Mouse (Mus musculus) heart, embryonic 13.5 days (tissue): ENCODE results near the gene Serp2. TPM values are rescaled to one million over a fixed set of nuclear protein-coding genes. Genes with fewer than 3 reads are reported as not detected.

Experiments
- ATAC-seq: fragments of 200-750 bp; cut with Nextera tagmentation; 2 replicates; pipeline ENCODE4 v1.8.0; 2017; ENCODE audit warnings: moderate TSS enrichment; ENCODE audit not compliant: insufficient number of reproducible peaks, low FRiP score, low TSS enrichment; ENCODE audit errors: extremely low read depth
- H3K27ac ChIP-seq: fragments of 300-500 bp; sonication (generic); replicated peaks from 2 replicates; pipeline ENCODE4 v1.5.1; 2015; ENCODE audit warnings: moderate library complexity, mild to moderate bottlenecking, inconsistent platforms
- H3K27me3 ChIP-seq: fragments of 300-500 bp; sonication (generic); replicated peaks from 2 replicates; pipeline ENCODE4 v1.6.1; 2015; ENCODE audit warnings: mild to moderate bottlenecking, inconsistent platforms
- H3K36me3 ChIP-seq: fragments of 300-500 bp; sonication (generic); 2 replicates; pipeline ENCODE4 v1.6.1; 2015; ENCODE audit warnings: mild to moderate bottlenecking, inconsistent platforms
- H3K4me1 ChIP-seq: fragments of 300-500 bp; sonication (generic); 2 replicates; pipeline ENCODE4 v1.6.1; 2015; ENCODE audit warnings: inconsistent platforms
- H3K4me2 ChIP-seq: fragments of 300-500 bp; sonication (generic); 2 replicates; pipeline ENCODE4 v1.6.1; 2015; ENCODE audit warnings: inconsistent platforms, mild to moderate bottlenecking, moderate library complexity
- H3K4me3 ChIP-seq: fragments of 300-500 bp; sonication (generic); 2 replicates; pipeline ENCODE4 v1.5.1; 2015; ENCODE audit warnings: moderate library complexity, mild to moderate bottlenecking, inconsistent platforms
- H3K9ac ChIP-seq: fragments of 300-500 bp; sonication (generic); 2 replicates; pipeline ENCODE4 v1.6.1; 2015; ENCODE audit warnings: inconsistent platforms, mild to moderate bottlenecking, moderate library complexity
- H3K9me3 ChIP-seq: fragments of 300-500 bp; sonication (generic); 2 replicates; pipeline ENCODE4 v1.6.1; 2016; ENCODE audit warnings: inconsistent platforms
- WGBS: fragments of 180-500 bp; shearing (Covaris S2); methylation state at CpG from one replicate; pipeline ENCODE4 v1.1.7; 2015; ENCODE audit warnings: mixed read lengths; 5-methylcytosine and 5-hydroxymethylcytosine counted together
- polyA plus RNA-seq: library from polyadenylated mRNA; unstranded; fragments of >200 nt; fragmentation: Nextera tagmentation; extraction: Ambion mirVana; gene quantifications from 2 replicates; pipeline ENCODE4 v1.2.1, GENCODE M21; 2015

Gene Serp2
- polyA plus RNA-seq, 1 experiment from 2014 or later, result 12.2 TPM

GRCm38 (mm10) chr14:76505439-76506220 lies 51.1 kb downstream of the Serp2 start:
- Histone ChIP-seq H3K36me3 (peaks cover 21% of the 10 kb centered on the region), H3K27me3 (no peaks in the 10 kb centered on the region), H3K9ac (peak overlapping the region; percentile 98), H3K9me3 (no peaks in the 10 kb centered on the region), H3K4me1 (peaks cover 26% of the 10 kb centered on the region), H3K4me3 (peak overlapping the region; percentile 75), H3K4me2 (peak overlapping the region; percentile 97), H3K27ac (peak overlapping the region; percentile 100)
- ATAC-seq, result peak; percentile 78
- WGBS, result under 1% methylated on average over 31 of the region's 31 CpGs

- peak overlapping the region; percentile 100 for H3K27ac ChIP-seq
- no peaks in the 10 kb centered on the region for H3K27me3 ChIP-seq
- under 1% methylated on average over 10 of the region's 10 CpGs for WGBS
- peak overlapping the region; percentile 98 for H3K9ac ChIP-seq
- ATAC-seq, result no peak
- no peaks in the 10 kb centered on the region for H3K9me3 ChIP-seq
- peak overlapping the region; percentile 97 for H3K4me2 ChIP-seq
- peak overlapping the region; percentile 75 for H3K4me3 ChIP-seq
- H3K36me3 ChIP-seq, result peaks cover 21% of the 10 kb centered on the region
- peaks cover 32% of the 10 kb centered on the region for H3K4me1 ChIP-seq
These were observed 51.6 kb downstream of the Serp2 start for GRCm38 (mm10) chr14:76505101-76505438.

GRCm38 (mm10) chr14:76504121-76504737 lies 52.5 kb downstream of the Serp2 start:
- no peaks in the 10 kb centered on the region for H3K9me3 ChIP-seq
- peak overlapping the region; percentile 97 for H3K4me2 ChIP-seq
- H3K4me1 ChIP-seq, result peaks cover 34% of the 10 kb centered on the region
- H3K9ac ChIP-seq, result peak overlapping the region; percentile 98
- WGBS, result under 1% methylated on average over 50 of the region's 52 CpGs
- H3K4me3 ChIP-seq, result peak overlapping the region; percentile 75
- peak; percentile 93 for ATAC-seq
- no peaks in the 10 kb centered on the region for H3K27me3 ChIP-seq
- peak overlapping the region; percentile 100 for H3K27ac ChIP-seq
- H3K36me3 ChIP-seq, result peaks cover 21% of the 10 kb centered on the region

GRCm38 (mm10) chr14:76503231-76503851 lies 53.3 kb downstream of the Serp2 start:
- H3K9ac ChIP-seq, result peak overlapping the region; percentile 98
- H3K36me3 ChIP-seq, result peaks cover 21% of the 10 kb centered on the region
- H3K9me3 ChIP-seq, result no peaks in the 10 kb centered on the region
- ATAC-seq, result no peak
- peak overlapping the region; percentile 100 for H3K27ac ChIP-seq
- H3K4me2 ChIP-seq, result peak overlapping the region; percentile 97
- H3K27me3 ChIP-seq, result no peaks in the 10 kb centered on the region
- H3K4me3 ChIP-seq, result peak overlapping the region; percentile 75
- WGBS, result 5% methylated on average over 13 of the region's 13 CpGs
- peaks cover 36% of the 10 kb centered on the region for H3K4me1 ChIP-seq

GRCm38 (mm10) chr14:76500036-76500435 lies 56.7 kb downstream of the Serp2 start:
- Histone ChIP-seq H3K27me3 (no peaks in the 10 kb centered on the region), H3K36me3 (no peaks in the 10 kb centered on the region), H3K4me3 (no peak overlapping the region), H3K9me3 (no peaks in the 10 kb centered on the region), H3K27ac (no peak overlapping the region), H3K9ac (no peak overlapping the region), H3K4me1 (peaks cover 26% of the 10 kb centered on the region), H3K4me2 (no peak overlapping the region)
- 43% methylated on average over 5 of the region's 5 CpGs for WGBS
- ATAC-seq, result no peak

- no peak for ATAC-seq
- Histone ChIP-seq H3K36me3 (no peaks in the 10 kb centered on the region), H3K4me2 (no peak overlapping the region), H3K27me3 (no peaks in the 10 kb centered on the region), H3K9me3 (no peaks in the 10 kb centered on the region), H3K9ac (no peak overlapping the region), H3K4me3 (no peak overlapping the region), H3K27ac (no peak overlapping the region), H3K4me1 (peaks cover 26% of the 10 kb centered on the region)
- 85% methylated on average over 6 of the region's 6 CpGs for WGBS
These were observed 57.2 kb downstream of the Serp2 start for GRCm38 (mm10) chr14:76499492-76499891.

GRCm38 (mm10) chr14:76498210-76498609 lies 58.5 kb downstream of the Serp2 start:
- Histone ChIP-seq H3K9ac (no peak overlapping the region; the same call in 1 of the 2 replicates), H3K9me3 (no peaks in the 10 kb centered on the region), H3K36me3 (peaks cover 5% of the 10 kb centered on the region; the same call in 1 of the 2 replicates), H3K4me2 (no peak overlapping the region), H3K27ac (peak overlapping the region; percentile 63), H3K27me3 (no peaks in the 10 kb centered on the region), H3K4me3 (no peak overlapping the region), H3K4me1 (peaks cover 20% of the 10 kb centered on the region)
- ATAC-seq, result no peak
- WGBS, result 35% methylated on average over 7 of the region's 7 CpGs

GRCm38 (mm10) chr14:76497187-76497586 lies 59.5 kb downstream of the Serp2 start:
- H3K4me1 ChIP-seq, result peaks cover 20% of the 10 kb centered on the region

GRCm38 (mm10) chr14:76495022-76495421 lies 61.7 kb downstream of the Serp2 start:
- Histone ChIP-seq H3K27ac (no peak overlapping the region), H3K4me1 (peaks cover 18% of the 10 kb centered on the region), H3K27me3 (no peaks in the 10 kb centered on the region), H3K4me2 (no peak overlapping the region), H3K9ac (no peak overlapping the region), H3K36me3 (peaks cover 5% of the 10 kb centered on the region; the same call in 1 of the 2 replicates), H3K4me3 (no peak overlapping the region), H3K9me3 (no peaks in the 10 kb centered on the region)
- no peak for ATAC-seq
- WGBS, result 49% methylated on average over 5 of the region's 5 CpGs

More at GRCm38 (mm10) chr14:76497187-76497586, 59.5 kb downstream of the Serp2 start:
- no peak for ATAC-seq
- 83% methylated on average over 9 of the region's 9 CpGs for WGBS
- Histone ChIP-seq H3K27ac (no peak overlapping the region), H3K4me3 (no peak overlapping the region), H3K36me3 (peaks cover 5% of the 10 kb centered on the region; the same call in 1 of the 2 replicates), H3K27me3 (no peaks in the 10 kb centered on the region), H3K9ac (no peak overlapping the region), H3K4me2 (no peak overlapping the region), H3K9me3 (no peaks in the 10 kb centered on the region)

- Histone ChIP-seq H3K9ac (no peak overlapping the region), H3K4me1 (peaks cover 23% of the 10 kb centered on the region), H3K36me3 (peaks cover 5% of the 10 kb centered on the region; the same call in 1 of the 2 replicates), H3K4me2 (no peak overlapping the region), H3K27me3 (no peaks in the 10 kb centered on the region), H3K4me3 (no peak overlapping the region), H3K27ac (peak overlapping the region; percentile 8; the same call in 1 of the 2 replicates), H3K9me3 (no peaks in the 10 kb centered on the region)
- ATAC-seq, result no peak
- 62% methylated on average over 2 of the region's 2 CpGs for WGBS
These were observed 67.6 kb downstream of the Serp2 start for GRCm38 (mm10) chr14:76489128-76489527.
